Mouse (Mus musculus) brain, adult 2 months (tissue): ENCODE measurements at regions not wholly inside any gene's neighbourhood (a gene's known extent, or its start where the extent isn't known, plus 50 kb on each side); places are given as distances from the start of the nearest gene placed in this dataset.
A peak's percentile ranks its signal among the peaks of the same experiment; 100 is the strongest.

Experiments used
- DNase-seq: peaks from one replicate; pipeline ENCODE4 v3.0.0; 2011; ENCODE audit warnings: low read depth, low spot score

DNA sequence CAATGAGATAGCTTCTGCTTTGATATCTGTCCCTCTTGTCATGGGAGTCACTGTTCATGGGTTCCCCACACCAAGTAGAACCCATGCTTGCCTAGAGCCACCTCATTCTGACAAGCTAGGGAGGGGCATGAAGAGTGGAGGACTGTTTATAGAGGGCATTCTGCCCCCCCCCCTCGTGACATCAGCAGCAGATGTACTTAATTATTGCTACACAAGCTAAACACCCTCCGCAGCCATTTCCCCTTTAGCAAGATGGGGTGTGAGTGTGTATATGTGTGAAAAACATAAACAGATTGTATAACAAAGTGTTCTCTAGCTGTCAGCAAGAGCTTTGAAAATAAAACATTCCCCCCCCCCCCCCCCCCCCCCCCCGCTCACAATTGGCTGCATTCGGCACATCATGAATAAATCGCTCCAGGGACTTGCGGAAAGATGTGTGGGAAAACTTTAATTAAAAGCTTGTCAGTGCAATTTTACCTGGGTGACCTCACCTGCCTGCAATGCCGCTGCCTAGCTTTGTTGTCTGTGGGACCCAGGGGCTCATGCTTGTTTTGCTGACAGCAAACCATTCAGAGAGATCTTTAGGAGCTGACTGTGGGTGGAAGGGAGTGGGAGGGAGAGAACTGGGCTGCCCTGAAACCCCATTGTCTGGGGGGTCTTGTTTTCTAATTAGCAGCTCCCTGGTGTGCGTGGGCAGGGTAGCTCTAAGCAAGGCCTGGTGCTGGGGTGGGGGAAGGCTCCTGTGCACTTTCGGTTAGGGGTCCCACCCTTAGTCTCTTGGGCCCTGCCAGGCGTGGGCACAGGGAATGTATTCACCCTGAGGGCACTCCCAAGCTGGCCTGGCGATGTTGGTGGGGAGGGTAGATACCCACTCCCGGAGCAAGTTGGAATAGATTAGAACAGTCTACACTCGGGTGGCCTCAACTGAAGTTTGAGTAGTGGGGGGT is 63.4 kb downstream of the Irx2 start:
- DNase-seq = peak; percentile 5

DNA sequence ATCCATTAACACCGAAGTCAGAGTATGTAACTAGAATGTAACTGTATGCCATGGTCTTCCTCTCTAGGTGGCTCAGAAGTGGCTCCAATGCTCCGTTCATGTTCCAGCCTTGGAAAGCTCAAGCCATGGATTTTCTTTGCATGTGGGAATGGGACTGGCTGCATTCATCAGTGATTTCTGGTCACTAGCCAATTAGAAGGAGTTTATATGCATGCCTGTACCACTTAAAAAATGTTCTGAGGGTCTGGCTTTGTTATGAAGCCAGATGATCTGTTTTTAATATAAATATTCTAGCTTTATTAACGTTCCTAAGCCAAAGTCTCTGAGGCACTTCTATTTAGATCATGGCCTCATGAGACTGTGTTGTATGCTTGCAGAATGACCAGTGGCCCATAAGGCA is 78.8 kb downstream of the Irx2 start:
- DNase-seq = no peak

DNA sequence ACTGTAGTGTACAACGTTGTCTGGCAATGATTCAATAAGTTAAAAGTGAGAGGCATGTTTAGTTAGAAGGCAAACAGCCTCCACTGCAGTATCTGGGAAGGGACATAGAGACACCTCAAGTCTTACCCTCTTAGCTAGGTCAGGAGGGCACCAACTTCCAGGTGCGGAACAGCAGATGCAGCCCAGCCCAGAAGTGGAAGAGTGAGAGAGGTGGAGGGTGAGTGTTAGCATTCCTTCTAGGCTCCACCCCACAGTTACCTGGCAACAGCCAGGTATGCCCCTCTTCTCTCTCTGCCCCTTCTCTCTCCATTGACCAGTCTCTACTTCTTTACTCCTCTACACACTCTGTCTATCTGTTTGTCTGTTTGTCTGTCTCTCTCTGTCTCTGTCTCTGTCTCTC is 80.1 kb downstream of the Irx2 start:
- DNase-seq = no peak

DNA sequence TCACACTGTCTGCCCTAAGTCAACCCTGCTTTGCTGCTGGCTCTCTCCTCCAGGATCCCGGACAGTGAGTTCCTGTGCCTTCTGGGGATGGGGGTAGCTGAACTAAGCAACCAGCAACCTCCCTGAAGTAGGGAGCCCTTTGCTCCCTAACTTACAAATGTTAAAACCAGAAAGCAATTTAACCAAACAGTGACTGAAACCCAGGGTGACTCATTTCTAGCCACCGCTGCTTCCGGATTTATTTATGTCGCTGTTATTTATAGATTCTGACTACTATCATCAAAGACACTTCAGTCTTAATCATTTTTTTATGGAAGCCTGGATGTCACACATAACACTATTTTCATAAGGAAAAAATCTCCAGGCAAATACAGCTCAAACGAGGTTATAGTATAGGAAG is 81.4 kb downstream of the Irx2 start:
- DNase-seq = peak; percentile 14

DNA sequence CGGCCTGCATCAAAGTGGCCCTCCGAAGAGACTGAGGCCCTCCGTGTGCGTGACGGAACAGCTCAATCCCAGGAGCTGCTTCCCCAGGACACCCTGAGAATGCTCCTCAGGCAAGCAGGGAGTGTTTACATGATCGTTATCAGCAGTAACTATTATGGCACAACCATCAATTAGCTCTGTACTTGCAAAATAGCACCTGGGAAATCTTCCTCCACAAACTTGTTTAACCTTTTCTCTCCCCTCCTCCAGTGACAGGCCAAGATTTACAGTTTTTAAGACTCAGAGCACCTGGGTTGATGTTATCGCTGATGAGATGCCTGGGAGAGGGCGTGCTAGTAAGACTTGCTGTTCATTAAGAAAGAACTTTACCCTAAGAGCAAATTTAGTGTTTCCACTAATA is 82.5 kb downstream of the Irx2 start:
- DNase-seq = no peak

DNA sequence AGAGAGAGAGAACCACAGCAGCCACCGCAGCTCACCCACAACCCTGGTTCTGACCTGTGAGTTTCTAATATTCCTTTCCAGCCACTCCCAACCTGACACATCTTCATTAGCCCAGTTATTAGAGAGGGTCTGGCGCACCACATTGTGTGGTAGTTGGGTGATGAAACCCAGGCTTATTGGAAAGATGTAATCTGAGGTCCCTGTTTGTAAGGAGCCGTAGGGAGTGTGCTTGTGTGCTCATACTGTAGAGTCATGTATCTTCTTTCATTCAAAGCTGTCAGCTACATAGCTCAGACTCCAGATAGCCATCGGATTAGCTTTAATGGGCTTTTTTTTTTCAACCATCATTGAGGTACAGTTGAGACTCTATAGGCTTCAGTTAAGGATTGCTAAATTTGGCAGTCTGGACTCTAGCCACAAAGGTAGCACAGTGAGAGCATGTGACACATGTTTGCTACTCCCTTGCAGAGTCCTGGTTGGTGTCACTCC is 83.3 kb downstream of the Irx2 start:
- DNase-seq = no peak

DNA sequence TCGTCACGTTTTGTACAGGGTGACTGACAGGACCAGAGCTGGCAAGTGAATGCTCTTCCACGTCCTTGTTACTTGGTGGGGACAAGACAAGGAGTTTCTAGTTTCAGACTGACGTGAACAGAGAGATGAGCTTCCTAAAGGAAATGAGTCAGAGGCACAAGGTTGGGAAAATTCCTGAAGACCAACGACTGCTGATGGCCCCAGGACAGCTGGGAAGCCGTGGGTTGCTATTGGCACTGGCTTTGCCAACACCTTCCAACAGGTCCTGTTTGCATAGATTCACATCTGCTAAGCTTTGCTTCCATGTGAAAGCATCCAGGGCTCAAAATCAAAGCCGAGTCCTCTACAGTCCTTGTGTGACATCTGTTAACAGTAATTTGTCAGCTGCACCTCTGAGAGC is 86.2 kb downstream of the Irx2 start:
- no peak for DNase-seq

DNA sequence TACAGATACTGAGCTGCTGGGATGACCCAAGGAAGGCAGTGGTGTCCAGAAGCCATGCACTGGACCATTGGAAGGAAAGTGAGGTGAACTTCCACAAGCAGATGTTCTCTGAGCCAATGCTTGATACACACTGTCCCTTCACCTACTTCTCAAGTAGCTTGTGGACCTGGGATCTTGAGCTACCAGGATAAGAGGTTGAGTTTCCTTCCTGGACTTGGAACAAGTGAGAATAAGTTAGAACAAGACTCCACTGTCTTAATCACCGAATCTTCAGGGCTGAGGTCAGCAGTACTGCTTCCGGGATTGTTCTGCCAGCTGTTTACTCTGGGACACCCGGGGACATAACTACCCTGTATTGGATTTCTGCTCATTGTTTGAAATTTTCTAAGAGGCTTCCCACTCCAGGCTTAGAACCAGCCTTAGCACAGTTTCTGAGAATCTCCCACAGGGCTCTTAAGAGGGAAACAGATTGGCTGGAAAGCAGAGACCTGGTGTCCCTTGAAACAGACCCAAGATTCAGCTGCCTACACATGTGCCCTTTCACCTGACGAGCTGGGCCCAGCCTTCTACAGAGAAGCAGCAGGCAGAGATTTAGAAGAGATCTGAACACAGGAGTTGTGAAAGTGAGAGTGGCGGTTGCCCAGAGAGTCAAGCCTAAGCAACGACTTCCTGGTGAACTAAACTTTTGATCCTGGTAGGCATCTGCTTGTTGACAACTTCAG is 87.5 kb downstream of the Irx2 start:
- DNase-seq = no peak

DNA sequence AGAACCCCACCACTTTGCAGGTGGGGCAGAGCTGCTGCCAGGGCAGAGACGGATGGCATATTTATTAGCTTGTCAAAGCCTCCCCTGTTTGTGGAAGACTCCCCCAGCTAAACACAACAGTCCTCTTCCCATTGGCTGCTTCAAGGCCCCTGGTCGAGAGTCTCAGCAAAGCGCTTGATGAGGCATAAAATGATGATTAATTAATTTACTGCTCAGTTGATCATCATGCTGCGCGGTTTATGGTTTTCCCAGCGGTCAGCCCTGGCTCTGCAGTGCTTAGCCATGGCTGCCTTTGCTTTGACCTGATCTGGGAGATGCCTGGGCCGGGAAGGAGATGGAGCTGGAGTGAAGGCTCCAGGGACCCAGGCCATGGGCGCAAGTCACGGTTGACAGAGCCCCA is 98.5 kb downstream of the Irx2 start:
- DNase-seq = peak; percentile 6

DNA sequence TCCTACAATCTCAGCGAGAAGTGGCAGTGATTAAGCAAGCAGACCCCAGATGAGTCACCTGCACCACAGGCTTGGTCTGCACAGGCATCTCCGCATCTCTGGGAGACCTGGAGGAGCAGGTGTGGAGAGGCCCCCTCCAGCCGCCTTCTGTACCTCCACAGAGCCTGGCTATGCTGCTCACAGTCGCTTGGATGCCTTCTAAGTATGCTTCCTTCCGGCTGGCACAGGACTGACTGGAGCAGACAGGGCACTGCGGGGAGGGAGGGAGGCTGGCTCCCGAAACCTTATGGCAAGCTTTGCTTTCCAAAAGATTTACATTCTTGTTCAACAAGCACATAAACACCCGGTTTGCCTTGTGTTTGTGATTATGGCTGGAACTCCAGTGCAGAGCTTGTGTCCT is 107.3 kb downstream of the Irx2 start:
- peak; percentile 91 for DNase-seq

DNA sequence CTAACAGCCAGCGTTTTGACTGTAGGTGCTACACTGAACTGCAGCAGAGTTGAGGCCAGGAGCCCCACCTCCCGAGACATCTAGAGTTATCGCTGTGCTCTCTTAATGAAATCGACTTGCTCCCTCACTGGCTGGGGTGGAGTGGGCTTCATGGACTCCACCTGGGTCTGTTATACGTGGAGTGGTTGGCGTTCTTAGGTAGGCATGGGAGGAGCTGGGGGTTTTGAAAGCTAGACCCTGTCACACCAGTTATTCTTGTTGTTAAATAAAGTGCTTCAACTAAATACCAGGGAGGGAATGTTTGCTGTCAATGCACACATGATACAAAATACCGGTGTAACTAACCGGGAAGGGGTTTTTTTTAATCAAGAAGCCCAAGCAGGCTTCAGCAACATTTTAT is 108.4 kb downstream of the Irx2 start:
- no peak for DNase-seq

DNA sequence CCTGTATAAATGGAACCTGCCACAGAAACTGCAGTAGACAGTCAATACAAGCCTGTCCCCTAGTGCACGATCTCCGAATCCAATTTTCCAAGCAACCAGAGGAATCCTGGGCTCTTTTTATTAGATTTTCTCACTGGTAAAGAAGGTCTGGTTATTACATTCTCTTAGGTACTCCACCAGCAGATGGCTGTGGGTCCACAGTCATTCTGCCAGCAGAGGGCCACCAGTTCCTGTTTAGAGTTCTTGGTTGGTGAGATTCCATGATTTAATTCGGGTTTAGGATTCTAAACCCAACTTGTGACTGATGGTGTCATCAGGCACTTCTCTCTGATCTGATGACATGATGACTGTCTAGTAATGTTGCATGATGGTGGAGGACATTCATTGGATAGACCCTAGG is 118.6 kb downstream of the Irx2 start:
- peak; percentile 15 for DNase-seq

DNA sequence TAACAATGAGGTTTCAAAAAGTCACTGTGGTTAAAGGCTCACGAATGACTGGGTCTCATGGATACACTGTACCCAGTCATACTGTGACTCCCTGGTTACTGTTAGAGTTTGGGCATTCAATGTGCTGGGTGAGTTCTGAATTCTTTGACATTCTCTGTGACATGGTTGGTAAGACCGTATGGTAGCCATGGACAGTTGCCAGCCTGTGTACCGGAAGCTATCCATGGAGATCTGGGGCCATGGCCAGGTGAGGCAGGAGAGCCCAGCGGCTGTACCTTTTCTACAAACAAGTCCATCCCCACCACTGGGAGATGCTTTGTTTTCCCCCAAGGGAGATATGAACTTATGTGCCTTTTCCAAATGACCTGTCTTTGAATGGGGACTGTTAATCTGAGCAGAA is 126.4 kb downstream of the Irx2 start:
- no peak for DNase-seq

DNA sequence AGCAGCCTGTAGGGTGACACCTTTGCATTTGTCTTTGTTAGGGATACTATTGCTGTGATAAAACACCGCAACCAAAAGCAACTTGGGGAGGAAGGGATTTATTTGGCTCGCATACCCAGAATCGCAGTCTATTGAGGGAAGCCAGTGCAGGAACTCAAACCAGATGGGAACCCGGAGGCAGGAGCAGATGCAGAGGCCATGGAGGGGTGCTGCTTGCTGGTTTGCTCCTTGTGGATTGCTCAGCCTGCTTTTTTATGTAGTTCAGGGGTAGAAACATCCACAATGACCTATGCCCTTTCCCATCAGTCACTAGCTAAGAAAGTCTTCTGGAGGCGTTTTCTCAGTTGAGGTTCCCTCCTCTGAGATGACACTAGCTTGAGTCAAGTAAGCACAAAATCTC is 133.9 kb downstream of the Irx2 start:
- no peak for DNase-seq

DNA sequence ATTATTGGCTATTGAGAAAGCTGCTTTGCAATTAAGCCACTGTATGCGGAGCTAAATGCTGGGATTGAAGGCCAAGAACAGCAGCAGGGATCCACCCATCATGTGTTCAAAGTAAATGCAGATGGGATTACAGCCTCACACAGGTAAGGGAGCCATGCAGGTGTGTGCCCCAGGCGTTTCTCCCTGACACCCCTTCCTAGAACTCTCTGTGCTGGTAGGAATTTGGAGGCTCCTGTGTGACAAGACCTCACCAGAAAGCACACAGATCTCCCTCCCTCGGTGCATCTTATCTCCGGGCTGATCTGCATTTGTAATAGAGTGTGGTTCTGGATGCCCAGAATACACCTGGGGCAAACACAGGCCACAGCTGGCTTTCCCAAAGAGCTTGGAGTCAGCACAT is 134.7 kb downstream of the Irx2 start:
- DNase-seq = no peak

DNA sequence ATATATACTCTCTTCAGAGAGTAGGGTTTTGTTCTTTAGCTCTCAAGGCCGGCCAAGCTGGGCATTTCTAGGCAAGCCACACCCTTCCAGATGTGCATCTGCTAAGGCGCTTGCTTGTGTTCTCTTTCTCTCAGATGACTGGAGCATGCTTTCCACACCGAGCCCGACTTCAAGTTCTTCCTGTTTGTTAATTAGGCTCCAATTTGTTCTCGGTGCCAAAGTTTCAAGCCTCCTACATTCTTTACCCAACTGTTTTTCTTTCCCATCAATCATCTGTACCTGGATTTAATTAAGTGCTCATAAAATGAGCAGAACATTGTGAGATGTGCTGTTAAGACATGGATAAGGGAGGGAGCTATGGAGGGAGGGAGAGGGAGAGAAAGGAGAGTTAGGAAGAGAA is 138.7 kb downstream of the Irx2 start:
- DNase-seq = no peak

DNA sequence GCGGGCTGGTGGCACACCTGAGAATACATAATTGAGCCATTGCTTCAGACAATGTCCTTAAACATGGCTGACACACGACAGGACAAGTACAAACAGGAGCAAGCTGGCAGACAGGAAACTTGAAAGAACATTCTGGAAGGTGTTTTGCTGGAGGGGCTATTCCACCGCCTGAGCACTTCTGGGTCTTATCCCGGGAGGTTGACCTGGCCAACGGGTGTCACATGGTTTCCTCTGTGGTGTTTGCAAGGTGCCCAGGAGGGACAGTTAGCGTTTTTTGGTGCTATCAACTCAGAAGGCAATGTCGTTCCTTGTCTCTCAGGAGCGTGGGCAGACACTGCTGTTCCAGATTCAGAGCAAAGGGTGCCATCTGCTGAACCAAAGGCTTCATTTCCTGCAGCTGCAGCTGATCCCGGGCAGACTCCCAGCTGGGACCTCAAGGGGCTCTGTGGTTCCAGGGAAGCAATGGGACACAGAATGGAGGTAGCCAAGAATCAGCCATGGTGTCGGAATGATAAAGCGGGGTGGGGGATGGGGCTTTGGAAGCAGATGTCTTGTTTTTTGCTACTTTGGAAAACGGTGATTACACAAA is 140.5 kb downstream of the Irx2 start:
- DNase-seq = peak; percentile 79

DNA sequence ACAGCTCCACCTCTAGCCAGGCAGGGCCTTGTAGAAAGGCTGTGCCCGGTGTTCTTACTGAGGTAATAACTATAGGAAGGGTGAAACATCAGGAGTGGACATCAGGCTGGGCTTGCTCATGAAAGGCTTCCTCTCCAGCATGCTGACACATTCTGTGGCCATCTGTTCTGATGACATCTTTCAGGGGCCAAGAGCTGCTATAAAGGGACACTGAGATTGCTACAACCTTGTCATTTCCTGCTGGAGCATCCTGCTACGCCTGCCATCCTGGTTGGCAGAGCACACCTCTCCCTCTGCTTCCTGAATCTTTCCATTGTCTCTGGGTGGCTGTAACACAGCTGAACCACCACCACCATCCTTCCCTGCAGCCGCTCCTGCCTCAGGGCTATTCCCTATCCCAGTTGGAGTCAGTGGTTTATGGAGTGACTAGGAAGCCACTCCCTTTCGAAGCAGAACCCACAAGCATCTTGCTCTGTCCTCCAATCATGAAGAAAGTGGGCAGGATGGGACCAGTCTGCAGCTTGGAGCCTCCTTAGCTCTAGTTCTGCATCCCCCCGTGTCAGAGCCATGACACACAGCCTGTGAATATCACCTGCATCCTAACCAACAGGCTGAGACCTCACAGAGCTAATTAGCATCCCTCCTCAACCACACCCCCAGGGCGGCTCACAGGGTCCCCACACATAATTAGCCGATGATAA is 154.6 kb downstream of the Irx2 start:
- DNase-seq = peak; percentile 59

DNA sequence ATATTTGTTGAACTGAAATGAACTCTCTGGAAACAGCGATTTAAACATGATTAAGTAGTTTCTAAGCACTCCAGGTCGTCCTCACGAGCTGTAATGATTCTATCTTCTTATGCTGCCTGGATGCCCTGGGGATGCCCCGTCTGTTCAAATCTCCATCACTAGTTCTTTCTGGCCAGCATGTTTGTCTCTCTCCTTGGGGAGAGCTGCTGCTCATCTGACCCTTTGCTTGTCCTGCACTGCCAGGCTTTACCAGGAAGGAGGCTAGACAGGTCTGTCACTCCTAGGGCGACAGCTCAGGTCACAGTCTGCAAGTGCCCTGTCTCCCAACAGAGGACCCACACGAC is 155.1 kb downstream of the Irx2 start:
- peak; percentile 11 for DNase-seq

DNA sequence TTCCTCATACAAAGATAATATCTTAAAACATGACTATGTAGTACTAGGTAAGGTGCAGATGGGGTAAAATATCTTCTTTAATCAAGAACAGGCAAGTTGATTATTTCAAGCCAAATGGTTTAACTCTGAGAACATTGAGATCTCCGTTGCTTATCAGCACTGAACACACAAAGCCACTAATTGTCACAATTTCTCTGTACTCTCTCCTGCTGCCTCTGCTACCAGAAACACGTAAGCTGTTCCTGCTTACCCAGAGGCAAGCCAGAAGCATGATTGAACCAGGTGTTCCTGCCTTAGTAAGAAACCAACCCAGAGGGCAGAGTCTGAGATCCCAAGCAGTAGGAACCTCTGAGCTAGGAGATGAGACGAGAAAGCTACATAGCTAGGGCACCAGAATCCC is 164.1 kb downstream of the Irx2 start:
- DNase-seq = no peak

DNA sequence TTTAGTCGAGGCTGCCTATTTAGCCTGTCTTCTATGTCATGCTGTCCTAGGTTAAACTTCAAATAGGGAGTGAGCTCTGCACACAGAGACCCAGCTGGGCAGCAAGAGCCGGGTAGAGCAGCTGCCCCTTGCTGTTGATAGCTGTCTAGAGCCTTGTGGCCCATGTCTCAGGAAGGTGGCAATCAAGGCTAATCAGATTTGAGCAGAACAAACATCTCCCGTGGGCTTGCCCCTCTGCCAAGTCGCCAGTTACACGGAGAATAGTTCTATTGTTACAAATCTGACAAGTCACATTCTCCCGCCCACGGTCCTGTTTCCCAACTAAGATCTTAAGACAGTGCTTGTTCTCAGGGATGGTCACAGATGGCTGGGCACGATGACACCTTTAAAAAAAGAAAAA is 171.4 kb downstream of the Irx2 start:
- peak; percentile 37 for DNase-seq

DNA sequence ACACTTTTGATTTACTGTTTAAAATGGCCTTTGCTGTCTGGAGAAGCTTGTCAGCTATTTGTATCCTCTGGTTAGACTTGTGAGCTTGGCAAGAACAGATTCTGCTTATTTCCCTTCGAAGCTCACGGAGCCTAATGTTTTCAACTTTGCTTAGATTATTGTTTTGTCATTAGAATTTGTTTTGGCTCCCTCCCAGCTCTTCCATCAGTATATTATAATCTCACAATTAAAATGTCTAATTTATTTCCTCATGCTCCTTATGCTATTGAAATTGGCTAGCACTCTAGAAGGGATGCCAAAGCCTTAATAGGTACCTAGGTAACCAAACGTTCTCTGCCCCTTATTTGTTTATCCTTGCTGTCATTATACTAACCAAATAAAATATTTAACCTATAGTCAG is 171.9 kb downstream of the Irx2 start:
- no peak for DNase-seq
